Mouse (Mus musculus): ENCODE measurements at regions not wholly inside any gene's neighbourhood (a gene's known extent, or its start where the extent isn't known, plus 50 kb on each side); places are given as distances from the start of the nearest gene placed in this dataset.
A peak's percentile ranks its signal among the peaks of the same experiment; 100 is the strongest.

DNA sequence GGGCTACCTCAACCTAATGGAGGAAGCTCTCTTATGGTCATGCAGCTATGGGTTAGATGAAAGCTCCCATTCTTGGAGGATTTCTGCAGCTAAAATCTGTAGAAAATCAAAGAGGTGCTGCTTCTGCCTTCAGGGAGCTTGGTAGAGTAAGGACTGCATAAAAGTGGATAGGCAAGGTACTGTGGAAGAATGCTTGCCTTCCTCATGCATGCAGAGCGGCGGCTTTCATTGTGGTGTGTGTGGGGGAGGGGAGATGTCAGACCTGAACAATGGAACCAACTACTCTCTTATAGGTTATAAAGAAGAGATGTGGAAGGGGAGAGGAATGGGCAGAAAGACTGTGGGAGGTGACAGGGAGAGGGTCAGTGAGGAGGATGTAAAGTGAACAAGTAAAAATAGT, 392.8 kb upstream of the Atp11b start:
- no peak for DNase-seq

DNA sequence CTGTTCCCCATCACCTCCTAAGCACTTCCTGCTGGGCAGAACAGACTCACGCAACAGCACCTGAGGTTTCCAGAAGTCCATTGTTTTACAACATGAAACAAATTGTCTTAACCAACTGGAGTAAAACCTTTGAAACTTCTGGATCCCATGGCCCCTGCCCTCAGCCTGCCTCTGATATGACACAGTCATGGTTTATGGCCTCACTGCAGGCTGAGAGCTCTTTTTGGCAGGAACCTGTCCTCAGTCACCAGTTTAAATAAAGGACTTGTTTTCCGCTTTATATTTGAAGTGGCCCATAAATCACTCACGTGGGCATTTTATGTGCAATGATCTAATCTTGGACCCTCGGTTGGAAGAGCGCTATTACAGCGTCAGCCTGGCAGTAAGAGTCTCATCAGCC, 388.5 kb upstream of the Atp11b start:
- no peak for DNase-seq

GRCm38 (mm10) chr3:35372276-35372675, 381.6 kb upstream of the Atp11b start:
- DNase-seq: no peak

- no peak for DNase-seq
Observed at GRCm38 (mm10) chr3:35387386-35387785, 366.5 kb upstream of the Atp11b start.

- DNase-seq: no peak
Observed at GRCm38 (mm10) chr3:35392657-35393056, 361.2 kb upstream of the Atp11b start.

GRCm38 (mm10) chr3:35400213-35400612, 353.7 kb upstream of the Atp11b start:
- no peak for DNase-seq

DNA sequence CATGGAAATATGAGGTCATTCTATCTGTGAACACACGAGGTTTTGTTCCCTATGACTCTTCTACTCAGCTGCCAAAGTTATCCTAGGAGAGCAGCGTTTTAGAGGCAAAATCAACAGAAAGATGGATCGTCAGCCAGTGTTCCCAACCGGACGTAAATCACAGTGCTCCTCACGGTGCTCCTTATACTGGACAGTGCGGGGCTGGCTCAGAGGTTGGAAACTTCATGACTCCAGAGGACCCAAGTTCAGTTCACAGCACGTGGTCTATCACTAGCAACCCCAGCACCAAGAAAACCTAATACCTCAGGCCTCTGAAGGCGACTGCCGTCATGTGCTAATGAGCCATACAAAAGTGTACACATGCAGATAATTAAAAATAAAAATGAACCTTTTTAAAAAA, 351.2 kb upstream of the Atp11b start:
- DNase-seq: no peak

DNA sequence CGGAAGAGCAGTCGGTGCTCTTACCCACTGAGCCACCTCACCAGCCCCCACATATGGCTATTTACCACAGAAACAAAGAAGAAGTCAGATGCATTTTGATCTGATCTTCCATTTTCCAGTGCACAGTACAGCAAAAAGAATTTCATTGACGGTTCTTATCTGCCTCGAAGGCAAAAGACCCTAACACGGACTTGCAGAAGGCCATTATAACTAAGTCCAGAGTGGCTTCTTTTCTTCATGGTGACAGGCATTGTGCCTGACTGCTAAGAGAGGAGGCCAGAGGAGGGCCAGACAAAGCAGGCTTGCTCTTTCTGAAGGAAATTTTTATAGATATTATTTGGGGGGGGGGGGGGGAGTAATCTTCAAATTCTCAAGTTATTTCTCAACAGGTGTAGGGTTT, 350.0 kb upstream of the Atp11b start:
- DNase-seq: no peak

DNA sequence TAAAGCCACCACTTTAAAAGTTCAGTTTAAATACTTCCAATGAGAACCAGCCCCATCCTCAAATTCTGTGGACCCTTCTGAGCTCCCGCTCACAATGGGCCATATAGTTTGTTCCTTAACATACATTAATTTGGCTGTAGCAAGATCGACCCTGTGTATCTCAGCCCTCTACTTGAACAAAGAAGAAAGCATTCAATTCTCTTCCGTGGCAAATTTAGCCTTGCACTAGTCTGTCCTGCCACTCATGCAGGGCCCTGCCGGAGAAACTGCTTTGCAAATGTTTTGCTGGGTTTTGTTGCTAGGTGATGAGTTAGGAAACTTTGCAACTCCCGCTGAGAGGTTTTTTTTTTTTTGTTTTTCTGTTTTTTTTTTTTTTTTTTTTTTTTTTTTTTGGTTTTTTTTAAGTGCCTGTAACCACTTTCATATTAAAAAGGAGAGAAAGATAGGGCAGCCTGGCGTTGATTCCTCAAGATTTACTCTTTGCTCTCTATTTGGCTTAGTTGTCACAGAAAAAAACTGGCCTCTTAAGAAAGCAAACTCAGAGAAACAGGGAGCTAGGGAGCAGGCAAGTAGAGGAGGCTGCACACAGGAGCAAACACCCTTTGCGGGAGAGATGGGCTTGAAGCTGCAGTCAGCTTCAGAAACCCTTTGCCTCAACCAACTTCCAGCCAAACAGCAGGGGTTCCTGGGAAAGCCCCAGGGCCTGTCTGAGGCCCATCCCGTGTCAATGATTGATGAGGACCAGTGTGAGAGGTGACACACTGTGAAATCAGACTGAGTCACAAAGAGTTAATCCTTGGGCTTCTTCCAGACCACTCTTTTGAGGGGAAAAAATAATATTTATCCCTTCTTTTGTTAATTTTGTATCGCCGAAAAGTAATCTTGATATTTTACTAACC, 349.2 kb upstream of the Atp11b start:
- DNase-seq: no peak

DNA sequence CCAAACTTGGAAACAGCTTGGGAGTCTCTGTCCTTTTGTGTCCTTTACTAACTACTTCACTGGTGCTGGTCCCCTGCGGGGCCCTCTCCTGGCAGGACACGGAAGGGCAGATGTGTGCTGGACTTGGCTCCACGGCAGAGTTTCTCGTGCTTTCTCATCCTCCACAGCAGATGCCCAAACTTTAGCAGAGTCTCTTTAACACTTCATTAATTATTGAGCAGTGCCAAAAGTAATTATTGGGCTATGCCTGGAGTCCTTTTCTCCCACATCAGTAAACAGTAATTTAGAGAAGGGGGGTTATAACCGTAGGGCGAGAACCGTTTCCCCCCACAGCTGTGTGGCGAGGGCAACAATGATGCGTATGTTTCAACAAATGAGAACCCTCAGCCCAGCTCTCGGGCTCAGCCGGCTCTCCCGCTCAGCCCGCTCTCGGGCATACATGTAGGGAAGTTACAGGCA, 348.3 kb upstream of the Atp11b start:
- DNase-seq: peak; percentile 52

GRCm38 (mm10) chr3:35437687-35438086, 316.2 kb upstream of the Atp11b start:
- DNase-seq: no peak

- no peak for DNase-seq
Observed at GRCm38 (mm10) chr3:35462858-35463257, 291.0 kb upstream of the Atp11b start.

- DNase-seq: no peak
Observed at GRCm38 (mm10) chr3:35464212-35464911, 289.5 kb upstream of the Atp11b start.

GRCm38 (mm10) chr3:35465956-35466355, 287.9 kb upstream of the Atp11b start:
- no peak for DNase-seq

DNA sequence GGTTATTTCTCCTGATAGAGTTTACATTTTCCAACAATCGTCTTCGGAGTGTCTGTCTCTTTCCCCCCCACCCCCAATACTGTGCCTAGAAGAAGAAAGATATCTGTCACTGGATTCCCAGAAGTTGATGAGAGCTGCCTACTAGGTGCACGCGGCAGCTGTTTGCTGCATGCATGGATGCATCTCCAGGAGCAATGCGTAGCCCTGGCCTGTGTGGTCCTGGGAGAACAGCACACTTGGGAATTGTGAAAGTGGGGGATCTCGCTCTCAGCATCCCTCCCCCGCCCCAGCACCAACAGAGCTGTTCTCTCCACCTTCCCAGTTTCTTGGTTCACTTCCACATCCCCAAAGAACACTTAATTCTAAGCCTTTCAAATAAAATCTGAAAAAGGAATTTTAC, 280.6 kb upstream of the Atp11b start:
- DNase-seq: no peak

DNA sequence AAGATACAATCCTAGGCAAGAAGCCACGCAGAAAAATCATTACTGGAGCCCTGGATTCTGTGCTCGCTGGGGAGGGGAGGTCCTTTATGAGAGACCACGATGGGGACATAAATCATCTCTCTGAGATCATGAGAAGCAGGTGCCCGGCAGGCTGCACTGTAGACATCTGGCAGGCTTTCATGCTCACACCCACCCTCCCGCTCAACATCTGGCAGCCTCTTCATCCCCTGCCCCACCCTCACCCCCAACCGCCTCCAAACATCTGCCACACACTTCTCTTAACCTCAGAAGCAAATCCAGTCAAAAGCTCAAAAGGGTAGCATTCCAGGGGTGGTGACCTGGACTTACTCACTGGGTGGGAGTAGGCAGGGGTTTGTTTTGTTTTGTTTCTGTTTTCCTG, 279.5 kb upstream of the Atp11b start:
- no peak for DNase-seq

DNA sequence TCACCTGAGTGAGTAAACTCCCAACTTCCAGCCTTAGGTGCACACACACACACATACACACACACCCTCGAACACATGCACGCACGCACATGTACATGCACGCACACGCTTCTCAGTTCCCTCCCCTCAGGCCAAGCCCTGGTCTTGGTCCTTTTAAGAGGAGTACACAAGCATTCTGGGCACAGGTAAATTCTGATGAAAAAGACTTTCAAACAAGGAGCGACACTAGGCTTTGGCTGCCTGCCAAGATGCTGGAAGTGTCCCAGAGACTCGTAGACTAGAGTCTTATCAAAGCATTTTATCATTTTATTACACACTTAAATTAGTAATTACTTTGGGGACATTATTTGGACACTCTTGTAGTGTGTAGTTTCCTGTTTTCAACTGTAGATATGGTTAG, 278.6 kb upstream of the Atp11b start:
- peak; percentile 14 for DNase-seq

- no peak for DNase-seq
Observed at GRCm38 (mm10) chr3:35480714-35481695, 272.9 kb upstream of the Atp11b start.

GRCm38 (mm10) chr3:35481841-35482240, 272.1 kb upstream of the Atp11b start:
- peak; percentile 7 for DNase-seq

- peak; percentile 60 for DNase-seq
Observed at GRCm38 (mm10) chr3:35482296-35482695, 271.6 kb upstream of the Atp11b start.

- DNase-seq: no peak
Observed at GRCm38 (mm10) chr3:35482759-35483158, 271.1 kb upstream of the Atp11b start.
